Mouse (Mus musculus) heart, postnatal 36 days (tissue): ENCODE results near the gene Sgsm1. TPM values are rescaled to one million over a fixed set of nuclear protein-coding genes. Genes with fewer than 3 reads are reported as not detected.
A peak's percentile ranks its signal among the peaks of the same experiment; 100 is the strongest.

Source experiments
- DNase-seq, 2 experiments: peaks; one replicate each; pipeline ENCODE4 v3.0.0; 2021 to 2022
- intact Hi-C: fragments of 180-260 bp; cut with DNase I; formaldehyde crosslinking; loops from one replicate; pipeline ENCODE4 v1.15.1; 2025
- total RNA-seq, 2 experiments: library from RNA; stranded (reverse); gene quantifications; 2 replicates each; pipeline ENCODE4 v1.2.3; 2021

The Sgsm1 gene
- total RNA-seq, 2 experiments from 2014 or later = 0.44 to 0.60 TPM

GRCm38 (mm10) chr5:113286591-113287520 is 23.7 kb downstream of the Sgsm1 start:
- intact Hi-C loops = no loop called here
- peak; percentile 29 to 57 for DNase-seq

- intact Hi-C loops = no loop called here
- no peak for DNase-seq
Observed at GRCm38 (mm10) chr5:113286048-113286447, 24.5 kb downstream of the Sgsm1 start.

- no peak for DNase-seq
- intact Hi-C loops = no loop called here
Observed at GRCm38 (mm10) chr5:113285541-113285940, 25.0 kb downstream of the Sgsm1 start.

GRCm38 (mm10) chr5:113283726-113284125 is 26.9 kb downstream of the Sgsm1 start:
- no peak for DNase-seq

GRCm38 (mm10) chr5:113281557-113281956 is 29.0 kb downstream of the Sgsm1 start:
- intact Hi-C loops = no loop called here

More at GRCm38 (mm10) chr5:113283726-113284125, 26.9 kb downstream of the Sgsm1 start:
- intact Hi-C loops = no loop called here

GRCm38 (mm10) chr5:113280138-113280856 is 30.3 kb downstream of the Sgsm1 start:
- no peak for DNase-seq
- intact Hi-C loops = no loop called here

More at GRCm38 (mm10) chr5:113281557-113281956, 29.0 kb downstream of the Sgsm1 start:
- DNase-seq = no peak

- DNase-seq = no peak
- intact Hi-C loops = no loop called here
Observed at GRCm38 (mm10) chr5:113275839-113276238, 34.7 kb downstream of the Sgsm1 start.

GRCm38 (mm10) chr5:113271207-113271811 is 39.3 kb downstream of the Sgsm1 start:
- intact Hi-C loops = no loop called here
- peak; percentile 8 to 25 for DNase-seq

GRCm38 (mm10) chr5:113270043-113270442 is 40.5 kb downstream of the Sgsm1 start:
- intact Hi-C loops = no loop called here
- DNase-seq = no peak

GRCm38 (mm10) chr5:113268246-113268645 is 42.3 kb downstream of the Sgsm1 start:
- no peak for DNase-seq
- intact Hi-C loops = no loop called here

- no peak for DNase-seq
- intact Hi-C loops = no loop called here
Observed at GRCm38 (mm10) chr5:113265637-113266036, 44.9 kb downstream of the Sgsm1 start.

GRCm38 (mm10) chr5:113250806-113251205 is 59.8 kb downstream of the Sgsm1 start:
- DNase-seq = no peak
- intact Hi-C loops = no loop called here

- intact Hi-C loops = no loop called here
- no peak for DNase-seq
Observed at GRCm38 (mm10) chr5:113249263-113249930, 61.2 kb downstream of the Sgsm1 start.

GRCm38 (mm10) chr5:113230196-113230595 is 80.4 kb downstream of the Sgsm1 start:
- intact Hi-C loops = no loop called here
- no peak for DNase-seq

- peak; percentile 88 to 90 for DNase-seq
- intact Hi-C loops = loop anchor here (1.0 kb wide), 3 partner anchors 46 to 127 kb away; no protein-coding TSS in a partner anchor
Observed at GRCm38 (mm10) chr5:113226632-113227102, 83.9 kb downstream of the Sgsm1 start, which contains the start of gene Tmem211. Gene Tmem211 (plus strand): TSS chr5:113226909.

- DNase-seq = no peak
- intact Hi-C loops = loop anchor here (1.0 kb wide), 3 partner anchors 46 to 127 kb away; no protein-coding TSS in a partner anchor
Observed at GRCm38 (mm10) chr5:113225686-113226435, 84.7 kb downstream of the Sgsm1 start.

GRCm38 (mm10) chr5:113225271-113225670 is 85.3 kb downstream of the Sgsm1 start:
- DNase-seq = peak in 1 of 2 experiments; percentile 22
- intact Hi-C loops = no loop called here

- intact Hi-C loops = no loop called here
- DNase-seq = no peak
Observed at GRCm38 (mm10) chr5:113223888-113224287, 86.7 kb downstream of the Sgsm1 start.

- intact Hi-C loops = loop anchor here (1.0 kb wide), 1 partner anchor 41 kb away; no protein-coding TSS in a partner anchor
- peak; percentile 88 to 92 for DNase-seq
Observed at GRCm38 (mm10) chr5:113221147-113221865, 89.3 kb downstream of the Sgsm1 start, which contains the start of gene 2900026A02Rik. Gene 2900026A02Rik (minus strand): TSS chr5:113221236.
